Mouse (Mus musculus) myocyte (in vitro differentiated cells): ENCODE measurements around the gene Fam13a. TPM values are rescaled to one million over a fixed set of nuclear protein-coding genes. Genes with fewer than 3 reads are reported as not detected.

Experiments used
- H3K27me3 ChIP-seq: one replicate; pipeline ENCODE4 v1.6.1; 2011; ENCODE audit not compliant: control insufficient read depth, insufficient read depth, insufficient read length
- H3K36me3 ChIP-seq: one replicate; pipeline ENCODE4 v1.6.1; 2011; ENCODE audit not compliant: control insufficient read depth, insufficient read depth
- H3K4me2 ChIP-seq: one replicate; pipeline ENCODE4 v1.6.1; 2011; ENCODE audit warnings: low read depth, control low read depth
- H3K4me3 ChIP-seq: one replicate; pipeline ENCODE4 v1.5.1; 2011; ENCODE audit warnings: mild to moderate bottlenecking, control low read depth, moderate library complexity
- H3K79me2 ChIP-seq: one replicate; pipeline ENCODE4 v1.6.1; 2011; ENCODE audit not compliant: control insufficient read depth, insufficient read depth
- H3ac ChIP-seq: one replicate; pipeline ENCODE4 v1.6.1; 2011; ENCODE audit not compliant: control insufficient read depth, insufficient read length
- CEBPB ChIP-seq: IDR thresholded peaks from 2 replicates; pipeline ENCODE4 v1.6.1; 2011; ENCODE audit warnings: mild to moderate bottlenecking, moderate library complexity; ENCODE audit not compliant: poor library complexity, insufficient read depth, severe bottlenecking
- E2F4 ChIP-seq: IDR thresholded peaks from one replicate; pipeline ENCODE4 v1.6.1; 2011; ENCODE audit warnings: mild to moderate bottlenecking, control low read depth, moderate library complexity; ENCODE audit not compliant: insufficient read depth
- MAX ChIP-seq: IDR thresholded peaks from one replicate; pipeline ENCODE4 v1.6.1; 2011; ENCODE audit warnings: low read depth, mild to moderate bottlenecking, control low read depth
- MYOD1 ChIP-seq, 3 experiments: IDR thresholded peaks; one replicate each; pipeline ENCODE4 v1.6.1; 2011; ENCODE audit warnings: control low read depth in 2 of 3, low read depth in 2 of 3, mild to moderate bottlenecking in 2 of 3, moderate library complexity in 1 of 3; ENCODE audit not compliant: insufficient read length in 2 of 3, control insufficient read depth in 1 of 3
- MYOG ChIP-seq, 3 experiments: IDR thresholded peaks; one replicate each; pipeline ENCODE4 v1.6.1; 2011; ENCODE audit warnings: control low read depth in 2 of 3, low read depth in 2 of 3, mild to moderate bottlenecking in 2 of 3; ENCODE audit not compliant: insufficient read length in 2 of 3, control insufficient read depth in 1 of 3, insufficient read depth in 1 of 3
- POLR2A ChIP-seq: IDR thresholded peaks from one replicate; pipeline ENCODE4 v1.6.1; 2011; ENCODE audit warnings: low read depth, mild to moderate bottlenecking, control low read depth, moderate library complexity; ENCODE audit not compliant: insufficient read length
- POLR2AphosphoS2 ChIP-seq: IDR thresholded peaks from one replicate; pipeline ENCODE4 v1.6.1; 2011; ENCODE audit warnings: low read depth, control low read depth; ENCODE audit not compliant: insufficient read length
- REST ChIP-seq: IDR thresholded peaks from one replicate; pipeline ENCODE4 v1.6.1; 2011; ENCODE audit warnings: mild to moderate bottlenecking, control low read depth, moderate library complexity; ENCODE audit not compliant: insufficient read depth, insufficient read length
- SRF ChIP-seq: IDR thresholded peaks from one replicate; pipeline ENCODE4 v1.6.1; 2011; ENCODE audit warnings: low read depth; ENCODE audit not compliant: control insufficient read depth, insufficient read length
- TCF12 ChIP-seq: IDR thresholded peaks from one replicate; pipeline ENCODE4 v1.6.1; 2011; ENCODE audit warnings: mild to moderate bottlenecking, control low read depth; ENCODE audit not compliant: poor library complexity, insufficient read depth, severe bottlenecking
- TCF3 ChIP-seq: IDR thresholded peaks from one replicate; pipeline ENCODE4 v1.6.1; 2011; ENCODE audit warnings: low read depth, control low read depth; ENCODE audit not compliant: insufficient read length
- USF1 ChIP-seq: IDR thresholded peaks from one replicate; pipeline ENCODE4 v1.6.1; 2011; ENCODE audit warnings: low read depth, mild to moderate bottlenecking, control low read depth, moderate library complexity
- polyA plus RNA-seq: library from polyadenylated mRNA; unstranded; fragments of >200 nt; fragmentation: generic; extraction: Trizol; gene quantifications from one replicate; pipeline ENCODE4 v1.2.1, GENCODE M21; 2012; ENCODE audit warnings: missing spikeins

Fam13a gene
- polyA plus RNA-seq, 1 experiment = 0.43 TPM

DNA sequence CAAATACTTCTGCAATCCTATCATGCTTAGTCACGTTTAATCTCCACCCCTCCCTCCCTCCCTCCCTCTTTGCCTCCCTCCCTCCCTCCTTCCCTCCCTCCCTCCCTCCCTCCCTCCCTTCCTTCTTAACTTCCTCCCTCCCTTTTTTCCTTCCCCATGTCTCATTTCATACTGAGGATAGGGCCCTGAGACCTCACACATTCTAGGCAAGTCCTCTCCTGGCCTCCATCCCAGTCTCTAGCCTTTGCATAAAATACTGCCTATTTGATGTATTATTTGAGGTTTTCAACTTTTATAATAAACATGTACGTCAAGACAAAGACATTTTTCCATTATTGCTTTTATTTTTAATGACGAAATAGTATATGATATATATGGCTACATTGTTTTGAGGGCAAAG is 110.8 kb downstream of the Fam13a start:
- no peak overlapping the region for H3ac ChIP-seq
- H3K27me3 ChIP-seq = no peaks in the 10 kb centered on the region
- no peaks in the 10 kb centered on the region for H3K36me3 ChIP-seq
- H3K4me3 ChIP-seq = no peak overlapping the region
- TF ChIP-seq POLR2AphosphoS2 (no peak), USF1 (no peak), REST (no peak), TCF3 (no peak), POLR2A (no peak), TCF12 (no peak), MYOG (IDR thresholded peaks at IDR 0.05; ENCODE audit: control insufficient read depth in 1 of 3, insufficient read depth in 1 of 3, insufficient read length in 2 of 3, low read depth in 2 of 3) (no peak), CEBPB (no peak), SRF (no peak), MYOD1 (IDR thresholded peaks at IDR 0.05; ENCODE audit: control insufficient read depth in 1 of 3, insufficient read length in 2 of 3, low read depth in 2 of 3) (no peak), MAX (no peak), E2F4 (no peak)
- no peaks in the 10 kb centered on the region for H3K79me2 ChIP-seq
- no peak overlapping the region for H3K4me2 ChIP-seq

DNA sequence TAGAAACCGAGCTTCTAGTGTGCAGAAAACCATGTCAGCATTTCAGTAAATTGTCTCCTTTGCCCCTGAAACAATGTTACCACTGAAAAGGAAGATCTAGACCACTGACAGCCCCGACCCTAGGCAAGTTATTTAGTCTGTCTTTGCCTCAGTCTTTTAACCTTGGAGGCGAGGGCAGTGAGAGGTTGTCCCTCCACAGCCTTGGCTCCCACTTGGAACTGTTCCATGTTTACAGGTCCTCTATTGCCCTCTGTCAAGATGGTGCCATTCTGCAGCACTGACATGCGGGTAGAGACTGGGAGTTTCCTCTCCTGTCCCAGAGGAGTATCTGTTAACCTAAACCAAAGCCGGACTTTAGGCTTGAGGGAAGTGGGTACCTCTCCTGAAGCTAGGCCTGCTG is 111.5 kb downstream of the Fam13a start:
- Histone ChIP-seq H3K36me3 (no peaks in the 10 kb centered on the region), H3K79me2 (no peaks in the 10 kb centered on the region), H3K27me3 (no peaks in the 10 kb centered on the region), H3ac (no peak overlapping the region), H3K4me2 (no peak overlapping the region), H3K4me3 (no peak overlapping the region)
- TF ChIP-seq TCF12 (no peak), TCF3 (no peak), REST (no peak)

DNA sequence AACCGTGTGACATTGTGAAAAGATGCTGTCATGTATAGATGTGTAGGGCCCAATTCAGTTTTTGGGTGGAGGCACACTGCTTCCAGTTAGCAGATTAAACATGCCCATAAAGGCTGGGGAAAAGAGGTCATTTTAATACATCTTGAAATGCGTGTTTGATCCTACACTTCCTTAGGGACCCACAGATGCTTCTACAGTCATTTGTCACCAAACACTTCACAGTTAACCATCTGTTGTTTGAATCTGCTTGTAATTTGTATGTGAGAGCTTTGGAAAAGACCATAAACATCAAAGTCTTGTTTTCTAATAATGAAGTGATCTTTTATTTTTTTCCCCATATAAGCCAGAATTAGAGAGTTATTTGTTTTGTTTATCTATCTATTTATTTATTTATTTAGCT is 116.6 kb downstream of the Fam13a start:
- no peak overlapping the region for H3K4me2 ChIP-seq
- no peaks in the 10 kb centered on the region for H3K79me2 ChIP-seq
- H3K36me3 ChIP-seq = no peaks in the 10 kb centered on the region
- H3K27me3 ChIP-seq = no peaks in the 10 kb centered on the region
- H3K4me3 ChIP-seq = no peak overlapping the region
- TF ChIP-seq SRF (no peak), CEBPB (no peak), MAX (no peak)
- H3ac ChIP-seq = no peak overlapping the region

DNA sequence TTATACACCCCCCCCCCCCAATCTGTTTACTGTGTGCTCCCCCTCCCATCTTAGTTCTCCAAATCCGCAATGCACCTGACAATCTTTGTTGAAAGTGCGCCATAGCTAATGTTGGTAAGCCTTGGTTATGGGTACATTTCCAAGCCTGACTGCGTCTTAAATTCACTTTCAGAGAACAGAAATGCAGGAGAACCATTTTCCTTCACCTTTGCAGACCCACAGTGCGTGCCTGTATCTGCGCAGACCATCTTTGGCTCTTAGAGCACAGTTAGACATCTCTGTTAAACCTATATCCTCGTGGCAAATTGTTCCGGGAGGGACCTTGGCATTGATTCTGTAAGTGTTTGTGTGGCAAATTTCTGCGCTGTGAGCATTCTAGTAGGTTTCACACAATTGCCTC is 117.0 kb downstream of the Fam13a start:
- Histone ChIP-seq H3K36me3 (no peaks in the 10 kb centered on the region), H3ac (no peak overlapping the region), H3K4me2 (no peak overlapping the region), H3K79me2 (no peaks in the 10 kb centered on the region), H3K27me3 (no peaks in the 10 kb centered on the region), H3K4me3 (no peak overlapping the region)
- TF ChIP-seq REST (no peak), MYOG (IDR thresholded peaks at IDR 0.05; ENCODE audit: control insufficient read depth in 1 of 3, insufficient read depth in 1 of 3, insufficient read length in 2 of 3, low read depth in 2 of 3) (no peak), MYOD1 (IDR thresholded peaks at IDR 0.05; ENCODE audit: control insufficient read depth in 1 of 3, insufficient read length in 2 of 3, low read depth in 2 of 3) (no peak)

DNA sequence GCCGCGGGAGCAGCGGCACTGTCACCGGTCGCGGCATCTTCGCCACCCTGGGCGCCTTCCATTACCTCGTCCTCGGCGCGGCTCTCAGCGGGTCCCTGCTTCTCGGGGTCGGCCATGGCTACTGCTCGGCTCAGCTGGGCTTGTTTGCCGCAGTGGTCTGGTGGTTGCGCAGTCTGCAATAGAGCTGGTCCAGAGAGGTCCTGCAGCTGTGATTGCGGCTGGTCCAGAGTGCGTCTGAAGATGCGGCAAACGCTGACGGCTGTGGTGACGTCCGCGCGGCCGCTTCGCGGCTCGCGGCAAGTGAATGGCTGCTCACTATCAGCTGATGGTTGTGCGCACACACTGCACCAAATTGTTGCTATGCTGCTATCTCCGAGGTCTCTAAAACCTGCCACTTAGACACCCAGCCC is 117.5 kb downstream of the Fam13a start, which contains the start of gene Nap1l5:
TSS of gene Nap1l5 (minus strand) at position 225 of the 410 bp plus-strand sequence.
- Histone ChIP-seq H3K27me3 (no peaks in the 10 kb centered on the region), H3ac (no peak within 1 kb of the TSS), H3K4me2 (no peak within 1 kb of the TSS), H3K4me3 (no peak within 1 kb of the TSS), H3K79me2 (no peaks in the 10 kb centered on the region), H3K36me3 (no peaks in the 10 kb centered on the region)
- TF ChIP-seq SRF = no peak
- no peak for TF ChIP-seq REST
- no peak for TF ChIP-seq MYOG (IDR thresholded peaks at IDR 0.05; ENCODE audit: control insufficient read depth in 1 of 3, insufficient read depth in 1 of 3, insufficient read length in 2 of 3, low read depth in 2 of 3)
- no peak for TF ChIP-seq TCF12
- TF ChIP-seq POLR2AphosphoS2 = no peak
- TF ChIP-seq USF1 = no peak
- TF ChIP-seq CEBPB = no peak
- TF ChIP-seq MYOD1 (IDR thresholded peaks at IDR 0.05; ENCODE audit: control insufficient read depth in 1 of 3, insufficient read length in 2 of 3, low read depth in 2 of 3) = no peak
- no peak for TF ChIP-seq E2F4
- no peak for TF ChIP-seq POLR2A

DNA sequence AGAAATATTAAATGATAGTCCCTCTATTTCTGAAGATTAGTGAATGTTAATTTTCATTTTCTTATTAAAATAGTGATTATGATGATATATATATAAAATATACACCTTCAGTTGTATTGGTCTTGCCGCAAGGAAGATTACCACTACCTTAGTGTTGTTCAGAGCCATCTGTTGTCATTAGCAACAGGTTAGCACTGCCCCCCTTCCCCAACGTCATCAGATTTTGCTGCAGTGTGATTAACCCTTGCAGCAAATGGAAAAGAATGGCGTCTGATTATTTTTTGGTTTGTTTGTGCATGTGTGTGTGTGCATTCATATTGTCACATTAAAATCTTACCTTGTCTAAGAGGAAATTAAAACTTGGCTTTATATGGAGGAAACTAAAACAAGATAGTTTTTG is 119.8 kb downstream of the Fam13a start:
- TF ChIP-seq TCF12 = no peak
- no peak for TF ChIP-seq MYOD1 (IDR thresholded peaks at IDR 0.05; ENCODE audit: control insufficient read depth in 1 of 3, insufficient read length in 2 of 3, low read depth in 2 of 3)
- TF ChIP-seq REST = no peak
- TF ChIP-seq POLR2AphosphoS2 = no peak
- no peak for TF ChIP-seq TCF3
- TF ChIP-seq MYOG (IDR thresholded peaks at IDR 0.05; ENCODE audit: control insufficient read depth in 1 of 3, insufficient read depth in 1 of 3, insufficient read length in 2 of 3, low read depth in 2 of 3) = no peak
- TF ChIP-seq USF1 = no peak
- no peak for TF ChIP-seq E2F4
- H3K4me3 ChIP-seq = no peak overlapping the region
- no peaks in the 10 kb centered on the region for H3K36me3 ChIP-seq
- no peak overlapping the region for H3ac ChIP-seq
- H3K27me3 ChIP-seq = no peaks in the 10 kb centered on the region
- H3K4me2 ChIP-seq = no peak overlapping the region
- H3K79me2 ChIP-seq = no peaks in the 10 kb centered on the region
